Comparison of ENCODE assay signal across 8 mouse cellular contexts in the genomic region with DNA sequence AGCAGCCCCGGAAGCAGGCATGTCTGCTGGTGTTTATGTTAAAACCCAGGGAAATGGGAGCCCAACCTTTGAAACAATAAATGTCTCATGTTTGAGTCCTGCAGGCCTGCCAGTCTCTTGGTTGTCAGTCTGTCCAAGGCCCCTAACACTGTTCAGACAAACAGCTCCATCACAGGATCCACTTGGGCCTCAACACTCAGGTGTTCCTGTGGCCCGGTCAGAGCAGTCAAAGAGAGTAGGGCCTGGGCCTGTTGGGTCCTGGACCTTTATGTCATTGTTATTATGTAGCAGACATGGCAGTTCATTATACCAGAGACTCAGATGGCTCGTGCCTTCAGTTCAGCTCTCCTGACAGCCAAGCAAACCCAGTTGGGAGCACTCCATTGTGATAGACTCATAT. TPM values are rescaled to one million over a fixed set of nuclear protein-coding genes. Genes with fewer than 3 reads are reported as not detected.
DNase-seq lines count a peak whose midpoint lies in the region; ATAC-seq and TF ChIP-seq lines count a peak whose summit lies in the region.

No protein-coding gene starts in this region.

- no peak for TF ChIP-seq CTCF in layer of hippocampus, adult 2 months (conservative IDR thresholded peaks at IDR 0.05)
- TF ChIP-seq CTCF in midbrain, postnatal 0 days (IDR thresholded peaks at IDR 0.05), result no peak

- H3K4me1 ChIP-seq in forebrain, embryonic 14.5 days (ENCODE audit: control insufficient read depth, insufficient read depth, low read length), result no peaks in the 10 kb centered on the region
- peaks cover 16% of the 10 kb centered on the region for H3K4me1 ChIP-seq in intestine, embryonic 16.5 days (ENCODE audit: control insufficient read depth, insufficient read depth, low read length)
- H3K4me1 ChIP-seq in midbrain, postnatal 0 days (ENCODE audit: insufficient read depth, low read length), result no peaks in the 10 kb centered on the region

- H3K4me3 ChIP-seq in layer of hippocampus, adult 2 months, result no peak overlapping the region
- H3K4me3 ChIP-seq in forebrain, embryonic 14.5 days (ENCODE audit: low read depth, low read length), result no peak overlapping the region
- H3K4me3 ChIP-seq in intestine, embryonic 16.5 days (ENCODE audit: low read length), result peak overlapping the region; percentile 24
- H3K4me3 ChIP-seq in midbrain, postnatal 0 days (ENCODE audit: low read depth, low read length), result no peak overlapping the region

- 80% methylated on average over 3 of the region's 3 CpGs for WGBS in forebrain, embryonic 14.5 days
- WGBS in intestine, embryonic 16.5 days, result 44% methylated on average over 3 of the region's 3 CpGs
- WGBS in midbrain, postnatal 0 days, result 62% methylated on average over 3 of the region's 3 CpGs

- no peak for DNase-seq in layer of hippocampus, adult 2 months (ENCODE audit: low spot score in 2 of 2)
- no peak for DNase-seq in layer of hippocampus, adult 11-12 months (ENCODE audit: low spot score)
- DNase-seq in forebrain, embryonic 14.5 days (ENCODE audit: low spot score), result no peak
- no peak for DNase-seq in midbrain, postnatal 0 days (ENCODE audit: low spot score)
- no peak for DNase-seq in spleen, postnatal 14 days (ENCODE audit: low spot score in 2 of 2)
- no peak for DNase-seq in c-Kit-positive CD71-positive TER-119-positive erythroid progenitor cells, embryonic 14.5 days (ENCODE audit: low spot score)
- DNase-seq in frontal cortex, postnatal 25 days (ENCODE audit: low spot score in 2 of 2), result no peak

- H3K27me3 ChIP-seq in forebrain, embryonic 14.5 days (replicated peaks; ENCODE audit: control insufficient read depth, insufficient read depth, low read length), result no peaks in the 10 kb centered on the region
- H3K27me3 ChIP-seq in intestine, embryonic 16.5 days (replicated peaks; ENCODE audit: control insufficient read depth, insufficient read depth, low read length), result no peaks in the 10 kb centered on the region
- no peaks in the 10 kb centered on the region for H3K27me3 ChIP-seq in midbrain, postnatal 0 days (ENCODE audit: insufficient read depth, low read length)

- H3K9me3 ChIP-seq in forebrain, embryonic 14.5 days (replicated peaks; ENCODE audit: control insufficient read depth, low read length), result no peaks in the 10 kb centered on the region
- H3K9me3 ChIP-seq in intestine, embryonic 16.5 days (ENCODE audit: control insufficient read depth, low read length), result no peaks in the 10 kb centered on the region
- H3K9me3 ChIP-seq in midbrain, postnatal 0 days (ENCODE audit: low read length), result no peaks in the 10 kb centered on the region

- peak overlapping the region; percentile 80 for H3K27ac ChIP-seq in layer of hippocampus, adult 2 months
- H3K27ac ChIP-seq in forebrain, embryonic 14.5 days (ENCODE audit: low read depth, low read length), result peak overlapping the region; percentile 46; the same call in 1 of the 2 replicates
- H3K27ac ChIP-seq in intestine, embryonic 16.5 days (ENCODE audit: low read length), result peak overlapping the region; percentile 84
- H3K27ac ChIP-seq in midbrain, postnatal 0 days (ENCODE audit: low read depth, low read length), result peak overlapping the region; percentile 39; the same call in 1 of the 2 replicates

- H3K4me2 ChIP-seq in forebrain, embryonic 14.5 days (ENCODE audit: low read length), result no peak overlapping the region
- peak overlapping the region; percentile 46; the same call in 1 of the 2 replicates for H3K4me2 ChIP-seq in intestine, embryonic 16.5 days (ENCODE audit: low read depth, low read length)
- H3K4me2 ChIP-seq in midbrain, postnatal 0 days (ENCODE audit: low read depth, low read length, poor library complexity, severe bottlenecking), result no peak overlapping the region

- H3K36me3 ChIP-seq in forebrain, embryonic 14.5 days (ENCODE audit: control insufficient read depth, insufficient read depth, low read length), result peaks cover 17% of the 10 kb centered on the region; the same call in 1 of the 2 replicates
- H3K36me3 ChIP-seq in intestine, embryonic 16.5 days (ENCODE audit: control insufficient read depth, insufficient read depth, low read length), result peaks cover 3% of the 10 kb centered on the region; the same call in 1 of the 2 replicates
- peaks cover 14% of the 10 kb centered on the region for H3K36me3 ChIP-seq in midbrain, postnatal 0 days (ENCODE audit: insufficient read depth, low read length)

- H3K9ac ChIP-seq in forebrain, embryonic 14.5 days (ENCODE audit: low read length), result no peak overlapping the region
- peak overlapping the region; percentile 64; the same call in 1 of the 2 replicates for H3K9ac ChIP-seq in intestine, embryonic 16.5 days (ENCODE audit: low read depth, low read length)
- H3K9ac ChIP-seq in midbrain, postnatal 0 days (replicated peaks; ENCODE audit: low read length, poor library complexity, severe bottlenecking), result no peak overlapping the region

- no peak for ATAC-seq in forebrain, embryonic 14.5 days
- no peak; the same call in 1 of the 2 replicates for ATAC-seq in intestine, embryonic 16.5 days
- no peak for ATAC-seq in midbrain, postnatal 0 days (ENCODE audit: low FRiP score)

RNA-seq across cellular contexts. Expression of a gene that starts 49.9 kb away (rescaled TPM):
- total RNA-seq in layer of hippocampus, adult 2 months (2021), result 10 to 100 TPM; 38.4 to 40.3 TPM
- 26.2 and 33.1 TPM in 2 replicates for polyA plus RNA-seq in forebrain, embryonic 14.5 days (2014; fragmentation: Nextera tagmentation; extraction: Ambion mirVana)
- polyA plus RNA-seq in intestine, embryonic 16.5 days (2015; fragmentation: Nextera tagmentation; extraction: Ambion mirVana), result 12.8 and 13.9 TPM in 2 replicates
- total RNA-seq in midbrain, postnatal 0 days (2014; rRNA removed), result 48.1 and 48.7 TPM in 2 replicates
- polyA plus RNA-seq in midbrain, postnatal 0 days (2015; fragmentation: Nextera tagmentation; extraction: Ambion mirVana), result 36.0 and 37.0 TPM in 2 replicates
